Mouse (Mus musculus): ENCODE measurements around the gene Olfr527. TPM values are rescaled to one million over a fixed set of nuclear protein-coding genes. Genes with fewer than 3 reads are reported as not detected.

Gene Olfr527
- total RNA-seq (2023), result not detected

DNA sequence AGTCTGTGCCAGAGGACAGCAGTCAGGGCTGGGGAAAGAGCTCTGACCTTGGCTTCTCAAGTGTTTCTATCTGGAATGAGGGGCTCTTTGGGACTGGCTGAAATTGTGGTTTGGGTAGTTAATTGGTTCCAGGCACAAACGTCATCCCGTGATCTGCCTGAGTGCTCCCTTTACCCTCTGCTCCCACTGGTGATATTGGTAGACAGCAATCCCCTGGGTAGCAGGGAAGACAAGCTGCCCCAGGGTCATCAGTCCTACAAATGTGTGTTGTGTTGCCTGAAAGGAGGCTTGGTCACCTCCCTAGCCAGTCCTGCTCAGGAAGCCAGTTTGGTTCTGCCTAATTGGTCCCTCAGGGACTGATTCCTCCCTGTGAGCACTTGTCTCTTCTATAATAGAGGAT lies at the start of gene Olfr527:
Gene Olfr527 (plus strand): TSS at position 301 of the 400 bp plus-strand sequence.

DNA sequence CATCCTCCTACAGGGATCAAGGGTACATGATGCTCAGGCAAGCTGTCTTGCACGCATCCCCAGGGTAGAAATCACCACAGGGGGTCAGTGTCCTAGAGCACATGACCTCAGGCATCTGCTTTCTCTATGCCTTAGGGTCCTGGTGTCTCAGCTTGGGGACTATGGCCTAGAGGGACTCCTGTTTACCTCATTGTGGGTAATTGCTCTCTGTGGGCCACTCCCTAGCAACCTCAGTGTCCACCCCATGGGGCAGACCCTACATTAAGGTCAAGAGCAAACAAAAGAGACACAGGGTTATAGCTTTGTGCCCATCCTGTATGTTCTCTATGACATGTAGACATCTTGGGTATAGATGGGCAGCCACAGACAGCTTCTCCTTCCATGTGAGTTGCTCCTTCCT lies 13.3 kb upstream of the Olfr527 start, which contains the start of gene Olfr525:
Gene Olfr525 (plus strand): TSS at position 301 of the 400 bp plus-strand sequence.

GRCm38 (mm10) chr7:140361571-140361970 lies 27.8 kb downstream of the Olfr527 start, which contains the start of gene Olfr60:
TSS of gene Olfr60 (minus strand) at chr7:140361671.

DNA sequence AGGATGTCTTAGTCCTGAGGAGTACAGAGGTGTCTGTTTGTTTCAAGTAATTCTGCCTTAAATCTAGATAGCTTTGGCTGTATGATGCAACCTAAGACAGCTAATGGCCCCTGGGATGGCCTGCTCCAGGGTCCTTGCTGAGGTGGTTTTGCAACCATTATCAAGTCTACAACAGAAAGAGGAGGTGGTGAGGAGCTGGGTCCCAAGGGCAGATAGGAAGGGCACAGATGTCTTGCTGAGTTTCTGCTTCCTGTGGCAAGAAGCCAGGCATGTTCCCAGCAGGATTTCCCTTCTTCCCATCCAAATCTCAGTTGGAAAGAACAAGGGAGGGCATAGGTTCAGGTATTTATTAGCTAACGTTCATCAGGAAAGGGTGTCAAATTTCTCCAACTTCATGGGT lies 42.4 kb downstream of the Olfr527 start, which contains the start of gene Olfr530:
Gene Olfr530 (minus strand): TSS at position 101 of the 400 bp plus-strand sequence.

Other genes with a start within 250 kb of the Olfr527 start
- not detected for gene Prap1, start 240.6 kb upstream of the Olfr527 start, total RNA-seq (2023)
- gene Fuom, start 231.6 kb upstream of the Olfr527 start, total RNA-seq (2023), result 1 to 10 TPM; 3.3 to 3.9 TPM
- 1 to 10 TPM; 2.7 to 3.7 TPM for gene Paox, start 218.2 kb upstream of the Olfr527 start, total RNA-seq (2023)
- 10 to 100 TPM; 26.3 to 29.7 TPM for gene Echs1, start 217.5 kb upstream of the Olfr527 start, total RNA-seq (2023)
- 10 to 100 TPM; 12.5 to 23.6 TPM for gene Mtg1, start 196.5 kb upstream of the Olfr527 start, total RNA-seq (2023)
- not detected for gene Sprn, start 179.1 kb upstream of the Olfr527 start, total RNA-seq (2023)
- not detected for gene Olfr522, start 169.3 kb upstream of the Olfr527 start, total RNA-seq (2023)
- gene Olfr523, start 160.8 kb upstream of the Olfr527 start, total RNA-seq (2023), result not detected
- not detected for gene Olfr524, start 128.1 kb upstream of the Olfr527 start, total RNA-seq (2023)
- not detected for gene Cd163l1, start 115.8 kb upstream of the Olfr527 start, total RNA-seq (2023)
- not detected for gene 5830411N06Rik, start 86.7 kb upstream of the Olfr527 start, total RNA-seq (2023)
- not detected for gene Olfr525, start 13.2 kb upstream of the Olfr527 start, total RNA-seq (2023)
- gene Olfr60, start 27.7 kb downstream of the Olfr527 start, total RNA-seq (2023), result not detected
- gene Olfr530, start 42.3 kb downstream of the Olfr527 start, total RNA-seq (2023), result not detected
- not detected for gene Olfr531, start 68.9 kb downstream of the Olfr527 start, total RNA-seq (2023)
- not detected for gene Olfr532, start 87.6 kb downstream of the Olfr527 start, total RNA-seq (2023)
- gene Olfr533, start 129.4 kb downstream of the Olfr527 start, total RNA-seq (2023), result not detected
- gene Olfr535, start 150.2 kb downstream of the Olfr527 start, total RNA-seq (2023), result not detected
- gene Olfr536, start 173.4 kb downstream of the Olfr527 start, total RNA-seq (2023), result not detected
- gene Olfr538, start 233.9 kb downstream of the Olfr527 start, total RNA-seq (2023), result not detected